Mouse (Mus musculus) thymus, postnatal 0 days (tissue): ENCODE data around the gene Abce1. TPM values are rescaled to one million over a fixed set of nuclear protein-coding genes. Genes with fewer than 3 reads are reported as not detected.
"Not testable (repeated sequence)": the region's sequence is repeated elsewhere in the genome, so short reads cannot be mapped to it uniquely, and the experiment has no call there.

Experiments
- DNase-seq: peaks from one replicate; pipeline ENCODE4 v3.0.0-alpha.2; 2015; ENCODE audit warnings: low spot score
- polyA plus RNA-seq: library from polyadenylated mRNA; unstranded; fragments of >200 nt; fragmentation: Nextera tagmentation; extraction: Ambion mirVana; gene quantifications from 2 replicates; pipeline ENCODE4 v1.2.1, GENCODE M21; 2015

The Abce1 gene
- polyA plus RNA-seq, result 68.8 and 80.2 TPM in 2 replicates

GRCm38 (mm10) chr8:79711064-79711961, at the start of gene Abce1, which contains the start of gene Anapc10:
Gene Abce1 (minus strand): TSS chr8:79711740.
Gene Anapc10 (plus strand): TSS chr8:79711820.
- DNase-seq, result peak; percentile 100

GRCm38 (mm10) chr8:79750305-79750704, 38.8 kb upstream of the Abce1 start:
- DNase-seq, result no peak

GRCm38 (mm10) chr8:79748591-79748990, 37.1 kb upstream of the Abce1 start:
- DNase-seq, result no peak

- DNase-seq, result no peak
Measured at GRCm38 (mm10) chr8:79748171-79748570, 36.6 kb upstream of the Abce1 start.

- DNase-seq, result peak; percentile 58
Measured at GRCm38 (mm10) chr8:79734304-79734703, 22.8 kb upstream of the Abce1 start.

GRCm38 (mm10) chr8:79727900-79728299, 16.4 kb upstream of the Abce1 start:
- no peak for DNase-seq

GRCm38 (mm10) chr8:79724589-79724988, 13.0 kb upstream of the Abce1 start:
- no peak for DNase-seq

- no peak for DNase-seq
Measured at GRCm38 (mm10) chr8:79723308-79723707, 11.8 kb upstream of the Abce1 start.

- no peak for DNase-seq
Measured at GRCm38 (mm10) chr8:79721537-79721936, 10.0 kb upstream of the Abce1 start.

GRCm38 (mm10) chr8:79712676-79713075, 1.1 kb upstream of the Abce1 start:
- DNase-seq, result no peak

GRCm38 (mm10) chr8:79706687-79707086, 4.9 kb downstream of the Abce1 start:
- no peak for DNase-seq

GRCm38 (mm10) chr8:79692531-79692930, 19.0 kb downstream of the Abce1 start:
- no peak for DNase-seq

GRCm38 (mm10) chr8:79685927-79686326, 25.6 kb downstream of the Abce1 start:
- not testable (repeated sequence) for DNase-seq

GRCm38 (mm10) chr8:79680965-79681364, 30.6 kb downstream of the Abce1 start:
- no peak for DNase-seq

- peak; percentile 9 for DNase-seq
Measured at GRCm38 (mm10) chr8:79680555-79680954, 31.0 kb downstream of the Abce1 start.

GRCm38 (mm10) chr8:79680083-79680482, 31.5 kb downstream of the Abce1 start:
- not testable (repeated sequence) for DNase-seq

- no peak for DNase-seq
Measured at GRCm38 (mm10) chr8:79679005-79679404, 32.5 kb downstream of the Abce1 start.

GRCm38 (mm10) chr8:79676461-79676860, 35.1 kb downstream of the Abce1 start:
- no peak for DNase-seq

GRCm38 (mm10) chr8:79658715-79659114, 52.8 kb downstream of the Abce1 start:
- not testable (repeated sequence) for DNase-seq

GRCm38 (mm10) chr8:79653736-79654135, 57.8 kb downstream of the Abce1 start:
- no peak for DNase-seq

- DNase-seq, result peak; percentile 58
Measured at GRCm38 (mm10) chr8:79650158-79650814, 61.3 kb downstream of the Abce1 start.

- no peak for DNase-seq
Measured at GRCm38 (mm10) chr8:79649569-79649968, 62.0 kb downstream of the Abce1 start.
